Mouse (Mus musculus) embryo, embryonic 11.5 days (tissue): ENCODE results near the gene Bin2.

ENCODE experiments used
- DNase-seq: peaks from one replicate; pipeline ENCODE4 v3.0.0-alpha.2; 2012; ENCODE audit warnings: low read depth, low spot score

The Bin2 gene

GRCm38 (mm10) chr15:100683041-100683440 lies 13.7 kb upstream of the Bin2 start:
- peak; percentile 81 for DNase-seq

- DNase-seq: no peak
Measured at GRCm38 (mm10) chr15:100681770-100682169, 12.4 kb upstream of the Bin2 start.

- DNase-seq: no peak
Measured at GRCm38 (mm10) chr15:100680381-100680780, 11.0 kb upstream of the Bin2 start.

GRCm38 (mm10) chr15:100679005-100679404 lies 9.7 kb upstream of the Bin2 start:
- no peak for DNase-seq

GRCm38 (mm10) chr15:100678581-100678980 lies 9.2 kb upstream of the Bin2 start:
- no peak for DNase-seq

- no peak for DNase-seq
Measured at GRCm38 (mm10) chr15:100677675-100678074, 8.3 kb upstream of the Bin2 start.

- no peak for DNase-seq
Measured at GRCm38 (mm10) chr15:100676521-100676920, 7.2 kb upstream of the Bin2 start.

- no peak for DNase-seq
Measured at GRCm38 (mm10) chr15:100675486-100675885, 6.1 kb upstream of the Bin2 start.

GRCm38 (mm10) chr15:100674566-100674965 lies 5.2 kb upstream of the Bin2 start:
- no peak for DNase-seq

GRCm38 (mm10) chr15:100673585-100674391 lies 4.4 kb upstream of the Bin2 start:
- DNase-seq: no peak

GRCm38 (mm10) chr15:100670833-100671232 lies 1.5 kb upstream of the Bin2 start:
- DNase-seq: no peak

- DNase-seq: no peak
Measured at GRCm38 (mm10) chr15:100670004-100670403, 651 bp upstream of the Bin2 start.

GRCm38 (mm10) chr15:100667871-100668545 lies 1.3 kb downstream of the Bin2 start:
- no peak for DNase-seq

GRCm38 (mm10) chr15:100667420-100667819 lies 1.9 kb downstream of the Bin2 start:
- DNase-seq: no peak

- no peak for DNase-seq
Measured at GRCm38 (mm10) chr15:100666851-100667250, 2.5 kb downstream of the Bin2 start.

- DNase-seq: no peak
Measured at GRCm38 (mm10) chr15:100666219-100666696, 3.1 kb downstream of the Bin2 start.

- no peak for DNase-seq
Measured at GRCm38 (mm10) chr15:100665411-100666218, 3.7 kb downstream of the Bin2 start.

- DNase-seq: no peak
Measured at GRCm38 (mm10) chr15:100664813-100665274, 4.5 kb downstream of the Bin2 start.

GRCm38 (mm10) chr15:100660805-100661204 lies 8.5 kb downstream of the Bin2 start:
- DNase-seq: no peak

GRCm38 (mm10) chr15:100660306-100660705 lies 9.0 kb downstream of the Bin2 start:
- DNase-seq: no peak

- no peak for DNase-seq
Measured at GRCm38 (mm10) chr15:100655201-100655600, 14.2 kb downstream of the Bin2 start.

GRCm38 (mm10) chr15:100654271-100654670 lies 15.1 kb downstream of the Bin2 start:
- DNase-seq: no peak
